Mouse (Mus musculus) central nervous system, embryonic 14 days (tissue): ENCODE results near the gene Acox1. TPM values are rescaled to one million over a fixed set of nuclear protein-coding genes. Genes with fewer than 3 reads are reported as not detected.

Experiments used
- polyA plus RNA-seq: library from polyadenylated mRNA; depleted of rRNA; stranded (reverse); fragments of >200 nt; gene quantifications from 2 replicates; pipeline ENCODE4 v1.2.3, GENCODE M21; 2012; rRNA removed

Acox1 gene
- polyA plus RNA-seq: 61.4 and 65.4 TPM in 2 replicates

GRCm38 (mm10) chr11:116198639-116199531 is at the start of gene Acox1, which contains the start of gene Ten1:
Gene Acox1, minus strand, starts transcription at chr11:116199045.
Gene Ten1, plus strand, starts transcription at chr11:116198855.

GRCm38 (mm10) chr11:116237742-116238395 is 39.0 kb upstream of the Acox1 start, which contains the start of gene Evpl:
Gene Evpl, minus strand, starts transcription at chr11:116238077.

GRCm38 (mm10) chr11:116167884-116168439 is 30.9 kb downstream of the Acox1 start, which contains the start of gene Fbf1:
Gene Fbf1, minus strand, starts transcription at chr11:116168166.

GRCm38 (mm10) chr11:116138468-116139138 is 60.2 kb downstream of the Acox1 start, which contains the start of gene Mrpl38:
Gene Mrpl38, minus strand, starts transcription at chr11:116138868.

GRCm38 (mm10) chr11:116130488-116131205 is 68.2 kb downstream of the Acox1 start, which contains the start of gene Trim65:
Gene Trim65, minus strand, starts transcription at chr11:116131128.

GRCm38 (mm10) chr11:116127156-116127980 is 71.5 kb downstream of the Acox1 start, which contains the start of gene Trim47:
Gene Trim47, minus strand, starts transcription at chr11:116127210.

Other genes starting within 250 kb of the Acox1 start
- gene Itgb4, start 224.3 kb downstream of the Acox1 start, polyA plus RNA-seq: 0.79 and 2.7 TPM in 2 replicates
- gene Galk1, start 186.3 kb downstream of the Acox1 start, polyA plus RNA-seq: 39.2 and 49.6 TPM in 2 replicates
- gene H3f3b, start 171.1 kb downstream of the Acox1 start, polyA plus RNA-seq: 1,147 and 1,200 TPM in 2 replicates
- 70.9 and 74.5 TPM in 2 replicates for gene Unk, start 168.7 kb downstream of the Acox1 start, polyA plus RNA-seq
- gene Unc13d, start 121.1 kb downstream of the Acox1 start, polyA plus RNA-seq: 1.0 and 1.2 TPM in 2 replicates
- 124 and 132 TPM in 2 replicates for gene Wbp2, start 112.0 kb downstream of the Acox1 start, polyA plus RNA-seq
- 4.3 and 7.9 TPM in 2 replicates for gene Trim47, start 71.8 kb downstream of the Acox1 start, polyA plus RNA-seq
- 2.4 and 2.7 TPM in 2 replicates for gene Trim65, start 67.9 kb downstream of the Acox1 start, polyA plus RNA-seq
- gene Mrpl38, start 60.2 kb downstream of the Acox1 start, polyA plus RNA-seq: 49.6 and 52.6 TPM in 2 replicates
- 133 and 144 TPM in 2 replicates for gene Fbf1, start 30.9 kb downstream of the Acox1 start, polyA plus RNA-seq
- 52.9 and 56.6 TPM in 2 replicates for gene Ten1, start 190 bp downstream of the Acox1 start, polyA plus RNA-seq
- 0.39 and 1.1 TPM in 2 replicates for gene Evpl, start 39.0 kb upstream of the Acox1 start, polyA plus RNA-seq
- 80.7 and 81.7 TPM in 2 replicates for gene Srp68, start 75.2 kb upstream of the Acox1 start, polyA plus RNA-seq
- gene Galr2, start 81.9 kb upstream of the Acox1 start, polyA plus RNA-seq: 0.12 and 0.24 TPM in 2 replicates
- gene Exoc7, start 108.2 kb upstream of the Acox1 start, polyA plus RNA-seq: 88.3 and 89.3 TPM in 2 replicates
- gene Foxj1, start 136.4 kb upstream of the Acox1 start, polyA plus RNA-seq: 17.2 and 18.3 TPM in 2 replicates
- gene Rnf157, start 214.0 kb upstream of the Acox1 start, polyA plus RNA-seq: 65.3 and 65.5 TPM in 2 replicates
- 167 and 198 TPM in 2 replicates for gene Ubald2, start 235.0 kb upstream of the Acox1 start, polyA plus RNA-seq